Mouse (Mus musculus) heart, adult 2 months (tissue): ENCODE measurements around the gene Ms4a4d. TPM values are rescaled to one million over a fixed set of nuclear protein-coding genes. Genes with fewer than 3 reads are reported as not detected.
"Not testable (repeated sequence)": the region's sequence is repeated elsewhere in the genome, so short reads cannot be mapped to it uniquely, and the experiment has no call there.

ENCODE experiments used
- DNase-seq, 2 experiments: peaks; one replicate each; pipeline ENCODE4 v3.0.0; 2021
- H3K27ac ChIP-seq: fragments of 200-600 bp; 2 replicates; pipeline ENCODE4 v1.8.1; 2022
- H3K27me3 ChIP-seq: fragments of 200-500 bp; 2 replicates; pipeline ENCODE4 v1.6.1; 2012; ENCODE audit warnings: mild to moderate bottlenecking, low read length, inconsistent platforms, mixed read lengths; ENCODE audit not compliant: control insufficient read depth, insufficient read depth
- H3K36me3 ChIP-seq: fragments of 200-500 bp; 2 replicates; pipeline ENCODE4 v1.6.1; 2012; ENCODE audit warnings: low read length, inconsistent platforms; ENCODE audit not compliant: control insufficient read depth, insufficient read depth
- H3K4me1 ChIP-seq: fragments of 200-500 bp; 2 replicates; pipeline ENCODE4 v1.6.1; 2011; ENCODE audit warnings: low read length; ENCODE audit not compliant: control insufficient read depth, insufficient read depth
- H3K4me3 ChIP-seq: fragments of 200-600 bp; 2 replicates; pipeline ENCODE4 v1.8.1; 2022
- H3K79me2 ChIP-seq: fragments of 200-500 bp; replicated peaks from 2 replicates; pipeline ENCODE4 v1.6.1; 2012; ENCODE audit warnings: mild to moderate bottlenecking, inconsistent platforms, low read length, moderate library complexity, mixed read lengths; ENCODE audit not compliant: control insufficient read depth, insufficient read depth
- H3K9ac ChIP-seq: fragments of 200-500 bp; 2 replicates; pipeline ENCODE4 v1.6.1; 2012; ENCODE audit warnings: low read depth, mild to moderate bottlenecking, control low read depth, inconsistent platforms, low read length, mixed read lengths
- CTCF ChIP-seq: fragments of 200-600 bp; IDR thresholded peaks from 2 replicates; pipeline ENCODE4 v1.8.1; 2022; ENCODE audit warnings: antibody characterized with exemption, mild to moderate bottlenecking, moderate library complexity
- EP300 ChIP-seq: fragments of 200-500 bp; IDR thresholded peaks from 2 replicates; pipeline ENCODE4 v1.6.1; 2011; ENCODE audit warnings: low read depth, low read length, control low read depth; ENCODE audit not compliant: insufficient read depth
- POLR2A ChIP-seq: fragments of 200-500 bp; IDR thresholded peaks from 2 replicates; pipeline ENCODE4 v1.6.1; 2011; ENCODE audit warnings: mild to moderate bottlenecking, low read depth, low read length, control low read depth; ENCODE audit not compliant: insufficient read depth
- WGBS: fragments of 180-500 bp; shearing (Covaris S2); methylation state at CpG from one replicate; pipeline ENCODE4 v1.1.7; 2018; 5-methylcytosine and 5-hydroxymethylcytosine counted together
- intact Hi-C: fragments of 180-260 bp; cut with DNase I; formaldehyde crosslinking; loops from one replicate; pipeline ENCODE4 v1.15.1; 2025
- long read RNA-seq: library from polyadenylated mRNA; stranded (forward); transcript quantifications from one replicate; pipeline ENCODE4 v2.0.0, GENCODE M21; 2021
- polyA plus RNA-seq: library from polyadenylated mRNA; depleted of rRNA; stranded (reverse); fragments of >200 nt; gene quantifications from 2 replicates; pipeline ENCODE4 v1.2.3, GENCODE M21; 2012; rRNA removed
- total RNA-seq, 2 experiments: library from RNA; stranded (reverse); gene quantifications; 2 replicates each; pipeline ENCODE4 v1.2.3; 2021

Gene Ms4a4d
- total RNA-seq, result 1 to 10 TPM; 6.9 to 8.0 TPM
- polyA plus RNA-seq, result 16.0 and 19.6 TPM in 2 replicates
- long read RNA-seq, transcript Ms4a4d-201 (7 exons, 1,513 nt), result major isoform, 6 of 8 reads
- long read RNA-seq, partial matches to known transcripts, result 2 of 8 reads
- long read RNA-seq, other reads (novel, unspliced or antisense), result 0 of 8 reads

DNA sequence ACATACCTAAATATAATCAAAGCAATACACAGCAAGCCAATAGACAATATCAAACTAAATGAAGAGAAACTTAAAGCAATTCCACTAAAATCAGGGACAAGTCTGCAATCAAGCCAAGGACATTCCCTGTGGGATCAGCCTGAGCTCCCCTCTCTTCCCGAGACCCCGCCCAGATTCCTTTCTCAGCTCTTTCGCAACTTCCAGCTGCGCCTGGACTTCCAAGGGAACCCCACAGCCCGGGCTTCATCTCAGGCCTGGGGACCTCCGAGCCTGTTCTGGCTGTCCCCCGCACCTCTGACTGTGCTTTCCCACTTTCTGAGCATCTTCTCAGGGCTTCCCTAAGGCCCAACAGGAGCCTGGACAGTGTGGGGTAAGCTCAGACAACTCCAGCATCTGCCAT lies at the start of gene Ms4a4d:
Ms4a4d (plus strand) TSS at position 209 of the 400 bp plus-strand sequence.
- intact Hi-C loops, result no loop called here
- Histone ChIP-seq H3K9ac (peak within 1 kb of the TSS; percentile 6; the same call in 1 of the 2 replicates), H3K27me3 (no peaks in the 10 kb centered on the region), H3K4me1 (no peaks in the 10 kb centered on the region; the same call in 1 of the 2 replicates), H3K27ac (peak within 1 kb of the TSS; percentile 60), H3K36me3 (no peaks in the 10 kb centered on the region), H3K79me2 (no peaks in the 10 kb centered on the region), H3K4me3 (no peak within 1 kb of the TSS)
- TF ChIP-seq POLR2A (peak; percentile 53; the same call in 1 of the 2 replicates), CTCF (no peak)
- WGBS, result 6% methylated on average over 7 of the region's 7 CpGs
- peak; percentile 72 to 76 for DNase-seq

DNA sequence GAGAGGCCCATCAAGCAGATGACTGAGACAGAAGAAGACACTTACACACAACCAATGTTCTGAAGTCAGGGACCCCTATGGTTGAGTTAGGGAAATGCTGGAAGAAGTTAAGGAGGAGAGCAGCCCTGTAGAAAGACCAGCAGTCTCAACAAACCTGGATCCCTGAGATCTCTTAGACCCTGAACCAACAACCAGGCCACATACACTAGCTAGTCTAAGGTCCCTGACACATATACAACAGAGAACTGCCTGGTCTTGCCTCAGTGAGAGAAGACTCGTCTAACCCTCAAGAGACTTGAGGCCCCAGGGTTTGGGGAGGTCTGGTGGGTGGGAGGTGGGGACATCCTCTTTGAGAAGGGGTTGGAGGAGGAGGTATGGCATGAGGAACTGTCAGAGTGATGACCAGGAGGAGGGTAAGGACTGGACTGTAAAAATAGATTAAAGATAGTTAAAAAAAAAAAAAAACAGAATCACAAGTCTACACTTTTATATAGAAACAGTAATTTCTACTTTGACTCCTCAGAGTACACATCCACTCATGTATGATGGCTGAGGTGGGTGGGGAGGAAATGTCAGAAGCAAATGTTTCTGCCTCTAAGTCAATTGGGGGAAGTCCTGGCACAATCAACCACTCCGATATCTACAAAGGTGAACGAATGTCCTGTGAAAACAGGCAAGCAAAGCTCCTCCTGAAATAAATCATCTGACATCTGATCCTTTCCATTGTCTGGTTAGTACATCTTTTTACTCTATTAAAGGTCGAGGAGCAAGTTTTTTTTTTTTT lies 45.0 kb upstream of the Ms4a4d start:
- Histone ChIP-seq H3K4me3 (no peak overlapping the region), H3K27ac (no peak overlapping the region), H3K79me2 (no peaks in the 10 kb centered on the region), H3K4me1 (no peaks in the 10 kb centered on the region), H3K36me3 (no peaks in the 10 kb centered on the region), H3K27me3 (no peaks in the 10 kb centered on the region), H3K9ac (no peak overlapping the region)
- DNase-seq, result no peak
- intact Hi-C loops, result no loop called here
- 40% methylated on average over 4 of the region's 4 CpGs for WGBS
- TF ChIP-seq EP300 (no peak), CTCF (no peak), POLR2A (no peak)

DNA sequence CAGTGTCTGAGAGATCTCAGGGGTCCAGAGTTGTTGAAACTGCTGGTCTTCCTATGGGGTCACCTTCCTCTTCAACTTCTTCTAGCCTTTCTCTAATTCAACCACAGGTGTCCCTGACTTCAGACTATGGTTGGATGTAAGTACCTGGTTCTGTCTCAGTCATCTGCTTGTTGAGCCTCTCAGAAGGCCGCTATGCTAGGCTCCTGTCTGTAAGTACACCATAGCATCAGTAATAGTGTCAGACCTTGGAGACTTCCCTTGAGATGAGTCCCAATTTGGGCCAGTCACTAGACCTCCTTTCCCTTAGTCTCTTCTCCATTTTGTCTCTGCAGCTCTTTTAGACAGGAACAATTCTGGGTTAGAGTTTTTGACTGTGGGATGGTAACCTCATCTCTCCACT lies 43.9 kb upstream of the Ms4a4d start:
- WGBS, result 61% methylated on average over 1 of the region's 1 CpGs
- Histone ChIP-seq H3K36me3 (no peaks in the 10 kb centered on the region), H3K9ac (no peak overlapping the region), H3K4me1 (no peaks in the 10 kb centered on the region), H3K79me2 (no peaks in the 10 kb centered on the region), H3K4me3 (no peak overlapping the region), H3K27ac (no peak overlapping the region), H3K27me3 (no peaks in the 10 kb centered on the region)
- DNase-seq, result no peak
- TF ChIP-seq CTCF (no peak), EP300 (no peak), POLR2A (no peak)
- intact Hi-C loops, result no loop called here

DNA sequence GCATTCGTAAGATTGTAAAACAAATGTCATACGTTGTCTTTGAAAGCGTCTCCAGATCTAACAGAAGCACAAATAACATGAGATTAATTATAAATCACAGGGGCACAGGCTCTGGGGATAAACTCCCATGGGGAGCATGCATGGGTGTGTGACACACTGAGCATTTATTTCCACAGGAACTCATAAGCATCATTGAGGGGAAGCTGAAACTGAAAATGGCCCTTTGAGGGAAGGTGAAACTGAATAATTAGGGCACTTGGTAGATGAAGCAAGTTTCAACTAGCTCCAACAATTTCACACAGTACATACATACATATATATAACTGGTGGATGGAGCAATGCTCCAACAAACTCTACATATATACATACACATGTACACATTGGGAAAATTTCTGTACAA lies 42.1 kb upstream of the Ms4a4d start:
- WGBS, result 74% methylated on average over 3 of the region's 3 CpGs
- intact Hi-C loops, result no loop called here
- no peak overlapping the region for H3K4me3 ChIP-seq
- H3K9ac ChIP-seq, result no peak overlapping the region
- no peak overlapping the region for H3K27ac ChIP-seq
- TF ChIP-seq EP300 (no peak), CTCF (no peak), POLR2A (no peak)
- no peaks in the 10 kb centered on the region for H3K4me1 ChIP-seq
- H3K36me3 ChIP-seq, result no peaks in the 10 kb centered on the region
- no peak for DNase-seq
- H3K27me3 ChIP-seq, result no peaks in the 10 kb centered on the region
- H3K79me2 ChIP-seq, result no peaks in the 10 kb centered on the region

DNA sequence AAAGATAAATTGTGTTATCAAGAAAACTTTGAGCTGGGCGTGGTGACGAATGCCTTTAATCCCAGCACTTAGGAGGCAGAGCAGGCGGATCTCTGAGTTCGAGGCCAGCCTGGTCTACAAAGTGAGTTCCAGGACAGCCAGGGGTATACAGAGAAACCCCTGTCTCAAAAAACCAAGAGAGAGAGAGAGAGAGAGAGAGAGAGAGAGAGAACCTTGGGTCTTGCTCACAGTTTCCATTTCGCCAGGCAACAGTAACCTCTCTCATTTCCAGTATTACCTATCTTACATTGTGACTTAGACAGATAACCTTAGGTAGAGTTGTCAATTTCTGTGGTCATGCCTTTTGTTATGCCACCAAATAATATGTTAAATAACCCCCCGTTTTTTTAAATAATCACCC lies 40.2 kb upstream of the Ms4a4d start:
- Histone ChIP-seq H3K79me2 (no peaks in the 10 kb centered on the region), H3K36me3 (no peaks in the 10 kb centered on the region), H3K4me1 (no peaks in the 10 kb centered on the region), H3K27ac (no peak overlapping the region), H3K9ac (no peak overlapping the region), H3K27me3 (no peaks in the 10 kb centered on the region), H3K4me3 (no peak overlapping the region)
- intact Hi-C loops, result no loop called here
- TF ChIP-seq POLR2A, result no peak
- TF ChIP-seq CTCF, result no peak
- DNase-seq, result no peak
- WGBS, result 57% methylated on average over 6 of the region's 6 CpGs

DNA sequence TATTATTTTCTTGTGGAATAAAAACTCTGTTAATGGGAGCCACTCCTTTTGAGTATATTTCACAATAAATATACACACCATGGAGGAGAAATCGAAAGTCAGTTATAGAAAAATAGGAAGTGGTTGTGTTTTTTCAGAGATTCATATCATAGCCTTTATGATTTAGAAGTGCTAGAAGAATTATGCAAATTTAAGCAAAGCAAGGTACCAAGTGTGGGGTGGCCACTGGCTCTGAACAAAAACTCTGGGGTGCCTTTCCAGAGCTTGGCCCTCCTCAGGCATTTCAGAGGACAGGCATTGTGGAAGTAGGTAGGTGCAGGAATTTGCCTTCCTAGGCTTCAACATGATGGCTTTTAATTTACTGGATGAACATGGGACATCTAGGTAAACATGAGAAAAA lies 39.3 kb upstream of the Ms4a4d start:
- 61% methylated on average over 1 of the region's 1 CpGs for WGBS
- intact Hi-C loops, result not testable (repeated sequence)

More for the DNA sequence above, 39.3 kb upstream of the Ms4a4d start:
- H3K79me2 ChIP-seq, H3K27ac ChIP-seq, H3K4me3 ChIP-seq, H3K9ac ChIP-seq, H3K36me3 ChIP-seq, H3K4me1 ChIP-seq, DNase-seq, H3K27me3 ChIP-seq: not testable (repeated sequence)
